Mouse (Mus musculus): ENCODE measurements around the gene Heatr6. TPM values are rescaled to one million over a fixed set of nuclear protein-coding genes. Genes with fewer than 3 reads are reported as not detected.

Heatr6 gene
- total RNA-seq, 2 experiments from 2014 or later = 8.5 to 9.2 TPM

DNA sequence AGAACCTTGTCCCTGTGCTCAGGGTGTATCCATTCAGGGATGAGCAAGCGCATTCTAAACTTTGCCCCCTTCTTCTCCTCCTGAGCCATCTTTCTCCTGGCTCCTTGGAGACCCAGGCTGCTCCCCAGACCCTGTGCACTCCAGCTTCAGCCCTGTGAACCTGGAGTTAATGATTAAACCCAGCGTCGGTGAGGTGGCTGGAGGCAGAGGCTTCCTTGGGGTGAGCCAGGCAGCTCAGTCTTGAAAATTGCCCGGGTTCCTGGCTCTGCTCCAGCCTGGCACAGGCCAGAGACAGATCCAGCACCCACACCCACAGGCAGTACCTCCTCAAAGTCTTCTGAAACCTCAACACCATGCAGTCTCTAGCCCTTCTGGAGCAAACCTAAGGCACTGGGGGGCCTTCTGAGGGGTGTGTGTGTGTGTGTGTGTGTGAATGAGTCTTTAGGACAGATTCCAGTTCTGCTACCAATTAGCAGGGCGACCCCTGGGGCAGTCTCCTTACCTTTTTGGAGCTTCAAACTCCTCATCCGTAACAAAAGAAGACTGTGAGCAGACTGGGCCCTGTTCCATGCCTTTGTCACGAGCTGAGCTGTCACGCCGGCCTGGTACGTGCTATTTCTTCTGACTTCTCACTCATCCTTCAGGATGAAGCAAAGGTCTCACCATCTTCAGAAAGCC lies 66.4 kb downstream of the Heatr6 start:
- no peak for DNase-seq
- H3K4me3 ChIP-seq = no peak overlapping the region
- H3K27ac ChIP-seq = no peak overlapping the region
- intact Hi-C loops (cut with DNase I) = no loop called here
- no peak for TF ChIP-seq CTCF (IDR thresholded peaks at IDR 0.05)

DNA sequence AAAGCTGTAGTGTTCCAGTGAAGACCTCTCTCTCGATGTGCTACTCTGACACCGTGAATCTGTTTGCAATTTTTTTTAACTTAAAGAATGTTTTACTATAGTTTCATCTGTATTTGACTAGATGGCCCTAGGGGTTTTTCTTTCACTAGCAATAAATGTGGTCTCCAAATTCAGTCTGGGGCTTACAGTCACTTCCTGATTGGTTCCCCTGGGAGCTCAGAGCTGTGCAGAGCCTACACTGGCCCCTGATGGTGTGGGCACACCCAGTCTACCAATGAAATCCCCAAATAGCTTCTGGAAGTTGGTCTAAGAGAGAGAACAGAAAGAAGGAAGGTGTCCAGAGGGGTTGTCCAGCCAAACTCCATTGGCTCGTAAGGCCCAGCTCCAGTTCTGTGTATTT lies 72.6 kb downstream of the Heatr6 start:
- H3K27ac ChIP-seq = no peak overlapping the region
- no peak overlapping the region for H3K4me3 ChIP-seq
- intact Hi-C loops (cut with DNase I) = no loop called here
- no peak for TF ChIP-seq CTCF (IDR thresholded peaks at IDR 0.05)
- DNase-seq = no peak

DNA sequence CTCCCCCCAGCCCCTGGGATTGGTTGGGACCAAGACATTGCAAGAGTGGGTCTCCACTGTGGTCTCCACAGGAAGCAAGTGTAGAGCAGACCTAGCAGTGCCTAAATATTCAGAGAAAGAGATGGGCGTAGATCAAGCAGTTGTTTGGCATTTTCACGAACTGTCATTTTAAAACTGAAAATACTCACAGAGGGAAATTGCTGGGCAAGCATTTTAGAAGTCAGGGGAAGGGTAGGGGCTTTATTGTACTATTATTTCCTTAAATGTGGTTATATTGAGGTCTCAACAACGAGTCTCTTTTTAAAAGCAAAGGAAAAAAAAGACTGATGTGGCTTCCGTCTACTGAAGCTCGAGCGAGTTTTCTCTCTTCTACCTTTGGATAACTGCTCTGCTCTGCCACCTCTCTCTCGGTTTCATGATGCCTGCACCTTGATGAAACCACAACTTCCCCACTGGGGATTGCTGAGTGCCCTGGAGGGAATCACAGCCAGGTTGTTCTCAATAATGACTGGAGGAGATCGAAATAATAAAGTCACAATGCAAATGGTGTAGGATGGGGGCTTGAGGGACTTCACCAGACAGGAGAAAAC lies 75.2 kb downstream of the Heatr6 start:
- TF ChIP-seq CTCF (IDR thresholded peaks at IDR 0.05) = no peak
- DNase-seq = no peak

DNA sequence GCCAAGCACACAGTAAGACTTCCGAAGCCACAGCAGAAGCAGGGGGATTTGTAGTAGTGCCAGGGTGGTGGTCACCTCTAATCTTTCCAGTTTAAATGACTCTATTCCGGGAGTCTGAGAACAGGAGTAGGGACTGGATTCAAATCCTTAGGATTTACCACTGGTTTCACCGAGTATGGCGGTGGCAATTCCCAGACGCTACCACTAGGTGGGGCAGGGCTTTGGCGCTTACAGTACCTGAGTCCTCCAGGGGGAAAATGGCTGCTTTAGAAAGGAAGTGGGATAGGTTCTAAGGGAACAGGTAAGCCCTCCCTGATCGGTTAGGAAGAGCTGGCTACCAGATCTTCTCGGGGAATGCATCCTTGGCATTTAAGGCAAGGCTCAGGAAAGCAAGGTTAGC lies 78.9 kb downstream of the Heatr6 start:
- Histone ChIP-seq H3K4me3 (no peak overlapping the region), H3K27ac (no peak overlapping the region)
- intact Hi-C loops (cut with DNase I) = loop anchor here (5.0 kb wide), 1 partner anchor 105 kb away; no protein-coding TSS in a partner anchor
- peak; percentile 58 for TF ChIP-seq CTCF (IDR thresholded peaks at IDR 0.05)
- peak; percentile 32 for DNase-seq

More for the DNA sequence above, 75.2 kb downstream of the Heatr6 start:
- intact Hi-C loops (cut with DNase I) = no loop called here
- Histone ChIP-seq H3K27ac (no peak overlapping the region), H3K4me3 (no peak overlapping the region)

Other genes starting within 250 kb of the Heatr6 start
- not detected for gene Heatr9, start 231.5 kb upstream of the Heatr6 start, total RNA-seq (2021)
- not detected for gene Ccl5, start 223.2 kb upstream of the Heatr6 start, total RNA-seq (2021)
- 1 to 10 TPM; 2.4 to 6.2 TPM for gene Ccl9, start 175.1 kb upstream of the Heatr6 start, total RNA-seq (2021)
- 1 to 10 TPM; 5.5 to 9.3 TPM for gene Ccl6, start 160.6 kb upstream of the Heatr6 start, total RNA-seq (2021)
- not detected for gene Rpl9-ps1, start 108.1 kb upstream of the Heatr6 start, total RNA-seq (2021)
- gene Ccl3, start 104.3 kb upstream of the Heatr6 start, total RNA-seq (2021) = not detected
- not detected for gene Ccl4, start 91.1 kb upstream of the Heatr6 start, total RNA-seq (2021)
- gene Wfdc17, start 49.7 kb upstream of the Heatr6 start, total RNA-seq (2021) = under 1 TPM; 0.47 to 0.69 TPM
- gene Wfdc18, start 44.7 kb upstream of the Heatr6 start, total RNA-seq (2021) = not detected
- not detected for gene Wfdc21, start 6.8 kb upstream of the Heatr6 start, total RNA-seq (2021)
- not detected for gene Hnf1b, start 96.4 kb downstream of the Heatr6 start, total RNA-seq (2021)
- gene Ddx52, start 188.4 kb downstream of the Heatr6 start, total RNA-seq (2021) = 10 to 100 TPM in 1 of 2 experiments, 1 to 10 TPM in 1; 9.6 to 10.8 TPM
- gene Synrg, start 210.7 kb downstream of the Heatr6 start, total RNA-seq (2021) = 10 to 100 TPM; 40.8 to 41.8 TPM